Mouse (Mus musculus) ES-E14 (cell line): Measurements from ENCODE around the gene Gripap1. TPM values are rescaled to one million over a fixed set of nuclear protein-coding genes. Genes with fewer than 3 reads are reported as not detected.

Source experiments
- DNase-seq: peaks from one replicate; pipeline ENCODE4 v3.0.0-alpha.2; 2013; ENCODE audit warnings: low read depth, low spot score
- H3K27ac ChIP-seq: 2 replicates; pipeline ENCODE4 v1.5.1; 2012; ENCODE audit warnings: low read depth, mild to moderate bottlenecking, low read length, moderate library complexity, mixed read lengths; ENCODE audit not compliant: poor library complexity, insufficient read depth, severe bottlenecking
- H3K36me3 ChIP-seq: 2 replicates; pipeline ENCODE4 v1.6.1; 2012; ENCODE audit warnings: mild to moderate bottlenecking, low read length, moderate library complexity, mixed read lengths; ENCODE audit not compliant: control insufficient read depth, poor library complexity, insufficient read depth, severe bottlenecking
- H3K4me1 ChIP-seq, 2 experiments: fragments of 150-350 bp in 1 of 2; sonication (generic) in 1 of 2; 2 replicates each; pipeline ENCODE4 v1.6.1; 2012; ENCODE audit warnings: low read length in 2 of 2, mild to moderate bottlenecking in 1 of 2, mixed read lengths in 1 of 2; ENCODE audit not compliant: control insufficient read depth in 2 of 2, insufficient read depth in 2 of 2, poor library complexity in 1 of 2
- H3K4me3 ChIP-seq, 2 experiments: fragments of 150-350 bp in 1 of 2; sonication (generic) in 1 of 2; 2 replicates each; pipeline ENCODE4 v1.5.1; 2012; ENCODE audit warnings: low read length in 2 of 2, low read depth in 1 of 2, mild to moderate bottlenecking in 1 of 2, mixed read lengths in 1 of 2; ENCODE audit not compliant: insufficient read depth in 1 of 2, poor library complexity in 1 of 2, severe bottlenecking in 1 of 2
- H3K9ac ChIP-seq: 2 replicates; pipeline ENCODE4 v1.6.1; 2012; ENCODE audit warnings: low read depth, mild to moderate bottlenecking, low read length, mixed read lengths; ENCODE audit not compliant: poor library complexity, insufficient read depth, severe bottlenecking
- H3K9me3 ChIP-seq: fragments of 150-350 bp; sonication (generic); 2 replicates; pipeline ENCODE4 v1.6.1; 2012; ENCODE audit warnings: low read depth, mild to moderate bottlenecking, low read length; ENCODE audit not compliant: control insufficient read depth, insufficient read depth
- CHD2 ChIP-seq: IDR thresholded peaks from 2 replicates; pipeline ENCODE4 v1.6.1; 2014; ENCODE audit warnings: mild to moderate bottlenecking, low read depth, low read length, inconsistent platforms
- HCFC1 ChIP-seq: IDR thresholded peaks from 2 replicates; pipeline ENCODE4 v1.6.1; 2012; ENCODE audit warnings: low read length, inconsistent platforms, borderline replicate concordance; ENCODE audit not compliant: insufficient read depth
- MAFK ChIP-seq: IDR thresholded peaks from 2 replicates; pipeline ENCODE4 v1.6.1; 2014; ENCODE audit warnings: mild to moderate bottlenecking, low read depth, low read length, inconsistent platforms; ENCODE audit not compliant: insufficient read depth
- ZC3H11A ChIP-seq: IDR thresholded peaks from 2 replicates; pipeline ENCODE4 v1.6.1; 2012; ENCODE audit warnings: low read depth, mild to moderate bottlenecking, inconsistent platforms, low read length, borderline replicate concordance
- ZNF384 ChIP-seq: IDR thresholded peaks from 2 replicates; pipeline ENCODE4 v1.6.1; 2012; ENCODE audit warnings: low read depth, low read length, inconsistent platforms
- in situ Hi-C, 2 experiments: fragments of 600-800 bp; cut with MboI; formaldehyde crosslinking; loops; one replicate each; pipeline ENCODE4 v1.15.1; 2025; ENCODE audit warnings: low sequenced_read_pairs in 2 of 2, inconsistent platforms in 1 of 2; ENCODE audit not compliant: unreplicated experiment in 2 of 2
- total RNA-seq: library from RNA; depleted of rRNA; stranded (reverse); fragments of 300-350 nt; gene quantifications from 2 replicates; pipeline ENCODE4 v1.2.3, GENCODE M21; 2012; rRNA removed

The Gripap1 gene
- 14.9 and 22.6 TPM in 2 replicates for total RNA-seq

- in situ Hi-C loops, result no loop called here
- Histone ChIP-seq H3K36me3 (no peaks in the 10 kb centered on the region), H3K4me1 (no peaks in the 10 kb centered on the region), H3K4me3 (peak within 1 kb of the TSS; percentile 56 to 66), H3K9ac (peak within 1 kb of the TSS; percentile 68), H3K9me3 (no peaks in the 10 kb centered on the region), H3K27ac (no peak within 1 kb of the TSS)
- TF ChIP-seq ZC3H11A, result no peak
- no peak for TF ChIP-seq ZNF384
- TF ChIP-seq HCFC1, result no peak
- TF ChIP-seq MAFK, result no peak
- no peak for TF ChIP-seq CHD2
- DNase-seq, result peak; percentile 56
Measured at GRCm38 (mm10) chrX:7789542-7790136, at the start of gene Gripap1. TSS of gene Gripap1 (plus strand) at chrX:7789765.

GRCm38 (mm10) chrX:7740082-7740819 is 49.3 kb upstream of the Gripap1 start:
- Histone ChIP-seq H3K4me1 (peaks cover 0 to 22% of the 10 kb centered on the region in 2 experiments; a peak in 2 of 4 replicates), H3K27ac (peak overlapping the region; percentile 44; the same call in 1 of the 2 replicates), H3K9ac (no peak overlapping the region), H3K4me3 (peak overlapping the region in 1 of 2 experiments; percentile 44; a peak in 1 of 4 replicates), H3K9me3 (no peaks in the 10 kb centered on the region), H3K36me3 (peaks cover 6% of the 10 kb centered on the region; the same call in 1 of the 2 replicates)
- TF ChIP-seq HCFC1 (no peak), CHD2 (no peak), ZC3H11A (no peak), ZNF384 (no peak), MAFK (no peak)
- no peak for DNase-seq
- in situ Hi-C loops, result no loop called here

- Histone ChIP-seq H3K27ac (no peak overlapping the region), H3K9ac (no peak overlapping the region), H3K4me1 (peaks cover 0 to 21% of the 10 kb centered on the region in 2 experiments; a peak in 2 of 4 replicates), H3K4me3 (peak overlapping the region; percentile 26 to 44; a peak in 2 of 4 replicates), H3K36me3 (peaks cover 5% of the 10 kb centered on the region; the same call in 1 of the 2 replicates), H3K9me3 (no peaks in the 10 kb centered on the region)
- no peak for TF ChIP-seq ZNF384
- TF ChIP-seq HCFC1, result no peak
- TF ChIP-seq CHD2, result no peak
- no peak for TF ChIP-seq MAFK
- no peak for TF ChIP-seq ZC3H11A
- in situ Hi-C loops, result no loop called here
- no peak for DNase-seq
Measured at GRCm38 (mm10) chrX:7741103-7741502, 48.5 kb upstream of the Gripap1 start.

GRCm38 (mm10) chrX:7743470-7743869 is 46.1 kb upstream of the Gripap1 start:
- in situ Hi-C loops, result no loop called here
- Histone ChIP-seq H3K4me1 (peaks cover 0 to 12% of the 10 kb centered on the region in 2 experiments; a peak in 2 of 4 replicates), H3K4me3 (no peak overlapping the region), H3K27ac (no peak overlapping the region), H3K9ac (no peak overlapping the region), H3K9me3 (no peaks in the 10 kb centered on the region), H3K36me3 (no peaks in the 10 kb centered on the region)
- TF ChIP-seq HCFC1 (no peak), MAFK (no peak), CHD2 (no peak), ZC3H11A (no peak), ZNF384 (no peak)
- DNase-seq, result no peak
